Mouse (Mus musculus) hindlimb bud, embryonic 11.5 days (tissue): ENCODE measurements around the gene Tbkbp1.

Source experiments
- DNase-seq: peaks from one replicate; pipeline ENCODE4 v3.0.0-alpha.2; 2012; ENCODE audit warnings: low read depth, low spot score; ENCODE audit errors: extremely low spot score

Gene Tbkbp1

DNA sequence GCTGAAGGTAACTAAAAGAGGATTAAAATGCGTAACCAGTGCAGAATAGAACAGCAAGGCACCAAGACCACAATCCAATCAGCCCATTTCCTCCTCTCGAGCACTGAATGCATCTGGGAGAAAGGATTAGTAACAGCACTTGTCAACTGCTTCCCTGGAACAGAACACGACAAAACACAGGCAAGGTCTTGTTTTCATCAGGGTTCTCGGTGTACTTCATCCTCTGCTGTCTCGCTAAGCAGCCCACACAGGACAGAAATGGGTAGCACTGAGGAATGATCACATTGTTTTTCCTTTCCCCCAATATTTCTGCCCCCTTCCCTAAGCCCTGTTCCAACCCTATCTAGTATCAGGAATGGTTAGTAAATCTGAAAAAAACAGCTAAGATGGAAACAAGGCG is 9.0 kb upstream of the Tbkbp1 start:
- DNase-seq, result no peak

DNA sequence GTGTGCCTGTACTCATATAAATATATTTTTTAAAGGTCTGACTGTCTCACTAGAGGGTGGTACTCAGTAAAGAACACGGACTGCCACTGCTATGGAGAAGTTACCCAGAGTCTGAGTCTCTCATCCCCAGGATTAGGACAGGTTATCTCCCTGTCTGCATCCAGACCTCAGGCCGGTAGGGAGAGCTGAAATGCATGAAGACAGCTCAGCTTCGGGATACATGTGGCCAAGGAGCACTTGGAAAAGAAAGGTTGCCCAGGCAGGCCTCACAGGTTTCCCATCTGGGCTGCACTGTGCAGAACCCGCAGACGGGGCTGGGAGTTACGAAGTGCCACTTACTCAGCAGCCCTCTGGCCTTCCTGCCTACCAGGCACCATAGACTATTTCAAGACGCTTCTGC is 5.7 kb upstream of the Tbkbp1 start:
- no peak for DNase-seq

DNA sequence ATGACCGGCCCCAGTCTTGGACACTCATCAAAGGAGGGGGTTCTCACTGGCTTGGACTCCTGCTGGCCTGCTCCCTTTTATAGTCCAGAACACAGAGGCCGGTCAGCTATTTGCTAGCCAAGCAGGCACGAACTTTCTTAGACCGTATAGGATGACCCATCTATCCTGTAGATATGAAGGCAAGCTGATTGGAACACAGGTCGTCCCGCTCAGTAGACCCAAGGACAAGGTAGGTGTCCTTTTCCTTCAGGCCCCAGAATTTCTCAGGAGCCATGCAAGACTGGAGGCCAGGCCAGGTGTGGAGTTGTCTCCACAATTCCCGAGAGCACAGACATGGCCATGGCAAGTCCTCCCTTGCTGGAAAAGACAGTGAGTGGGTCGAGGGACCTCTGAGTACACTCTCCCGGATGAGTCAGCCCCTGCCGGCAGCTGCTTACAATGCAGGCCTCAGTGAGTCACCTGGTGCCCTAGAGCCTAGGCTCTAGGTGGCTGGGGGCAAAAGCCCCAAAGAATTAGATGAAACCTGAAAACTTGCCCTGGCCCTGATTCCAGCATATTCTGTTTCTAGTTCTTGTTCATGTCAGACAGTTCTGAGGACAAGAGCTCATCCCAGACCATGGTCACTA is 1.5 kb upstream of the Tbkbp1 start:
- no peak for DNase-seq

GRCm38 (mm10) chr11:97152023-97152426 is 730 bp upstream of the Tbkbp1 start:
- DNase-seq, result no peak

GRCm38 (mm10) chr11:97150411-97151330 is 624 bp downstream of the Tbkbp1 start:
- no peak for DNase-seq

- no peak for DNase-seq
Measured at GRCm38 (mm10) chr11:97149995-97150410, 1.3 kb downstream of the Tbkbp1 start.

DNA sequence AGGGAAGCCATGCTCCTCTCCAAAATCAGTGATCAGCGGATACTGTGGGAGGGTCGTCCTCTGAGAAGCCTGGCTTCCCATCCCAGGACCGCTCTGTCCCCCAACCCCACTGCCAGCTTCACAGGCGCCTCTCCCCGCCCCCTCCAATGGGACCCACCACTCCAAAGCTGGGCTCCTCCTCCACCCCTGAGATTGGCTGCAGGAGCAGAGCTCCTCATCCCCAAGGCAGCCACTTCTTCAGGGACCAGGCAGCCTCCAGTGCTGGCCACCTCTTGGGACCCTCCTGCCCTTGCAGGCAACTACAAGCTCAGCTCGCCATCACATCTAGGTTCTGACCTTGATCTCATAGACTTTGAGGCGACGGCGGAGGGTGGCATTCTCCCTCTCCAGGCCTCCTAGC is 2.3 kb downstream of the Tbkbp1 start:
- DNase-seq, result no peak

- DNase-seq, result no peak
Measured at GRCm38 (mm10) chr11:97148591-97148990, 2.7 kb downstream of the Tbkbp1 start.

DNA sequence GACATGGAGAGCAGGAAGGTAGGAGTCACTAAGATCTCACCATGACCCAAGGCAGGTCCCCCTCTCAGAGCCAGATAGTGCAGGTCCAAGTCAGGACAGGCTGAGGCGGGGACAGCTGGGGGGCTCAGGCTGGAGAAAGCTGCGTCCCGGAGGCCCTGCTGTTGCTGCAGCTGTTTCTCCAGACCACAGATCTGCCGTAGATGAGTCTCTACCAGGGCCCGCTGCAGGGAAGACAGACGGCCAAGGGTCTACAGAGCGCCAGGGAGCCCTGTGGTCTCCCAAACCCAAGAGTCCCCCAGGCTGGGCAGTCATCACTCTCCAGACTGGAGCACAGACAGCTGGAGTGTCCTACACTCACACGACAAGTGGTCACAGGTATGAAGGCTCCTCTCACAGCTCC is 4.0 kb downstream of the Tbkbp1 start:
- DNase-seq, result no peak

GRCm38 (mm10) chr11:97146724-97147123 is 4.6 kb downstream of the Tbkbp1 start:
- no peak for DNase-seq

DNA sequence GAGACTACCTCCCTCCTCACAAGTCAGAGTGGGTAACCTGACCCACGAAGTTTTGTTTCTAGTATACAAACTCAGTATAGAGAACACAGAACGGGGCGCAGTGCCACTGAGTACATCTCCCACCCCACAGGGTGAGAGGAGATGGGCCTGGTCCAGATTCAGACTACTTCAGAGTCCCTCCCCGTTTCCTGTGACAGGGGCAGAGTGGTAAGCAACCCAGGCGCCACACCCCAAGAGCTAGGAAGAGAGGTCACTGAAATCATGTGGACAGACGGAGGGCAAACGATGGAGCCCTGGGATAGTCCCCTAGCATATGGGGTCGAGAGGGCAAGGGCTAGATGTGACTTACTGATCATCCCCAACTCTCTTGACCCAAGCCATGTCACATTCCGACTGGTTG is 5.3 kb downstream of the Tbkbp1 start:
- DNase-seq, result no peak

DNA sequence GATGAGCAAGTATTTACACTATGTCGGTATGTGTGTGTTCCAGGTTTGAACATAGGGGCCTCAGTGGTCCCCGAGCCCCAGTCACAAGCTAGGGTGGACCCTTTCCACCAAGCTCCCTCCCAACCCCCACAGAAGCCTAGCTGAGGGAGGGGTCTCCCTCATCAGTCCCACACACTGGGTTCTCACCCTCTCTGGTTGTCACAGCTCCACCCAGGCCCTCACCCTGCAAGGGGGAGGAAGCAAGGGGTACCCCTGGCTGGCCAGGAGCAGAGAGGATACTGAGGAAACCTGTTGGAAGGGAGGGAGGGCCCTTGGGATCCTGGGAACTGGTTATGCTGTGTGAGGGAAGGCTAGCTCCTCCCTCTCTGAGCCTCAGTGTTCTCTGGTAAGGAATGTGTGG is 6.0 kb downstream of the Tbkbp1 start:
- DNase-seq, result no peak

DNA sequence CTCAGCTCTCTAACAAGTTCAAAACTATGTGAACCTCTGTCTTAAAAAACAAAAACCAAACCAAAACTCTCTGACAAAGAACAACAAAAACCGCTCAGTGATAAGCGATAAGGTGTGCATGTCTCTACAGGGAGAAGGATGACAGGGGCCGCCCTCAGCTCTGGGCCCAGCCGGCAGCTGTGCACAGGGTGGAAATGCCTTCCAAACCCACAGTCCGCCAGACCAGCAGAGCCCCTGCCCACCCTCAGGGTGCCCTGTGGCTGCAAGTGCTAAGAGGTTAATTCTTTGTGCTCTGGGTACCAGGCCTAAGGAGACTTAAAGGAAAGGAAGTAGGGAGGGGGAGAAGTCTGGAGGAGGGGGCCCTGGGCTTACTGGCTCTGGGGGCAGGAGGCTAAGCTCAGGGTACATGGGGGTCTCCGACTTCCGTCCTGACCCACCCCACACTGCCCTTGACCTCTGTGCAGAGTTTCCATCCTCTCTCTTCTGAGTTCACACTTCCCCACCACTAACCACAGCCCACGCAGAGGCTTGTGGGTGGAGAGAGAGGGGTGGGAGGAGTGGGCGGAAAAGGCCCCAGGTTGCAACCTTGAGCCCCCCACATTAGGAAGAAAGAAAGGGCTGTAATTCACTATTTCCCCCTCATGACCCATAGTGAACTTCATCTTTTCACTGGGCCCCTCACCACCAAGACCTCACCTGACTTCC is 7.9 kb downstream of the Tbkbp1 start:
- no peak for DNase-seq

GRCm38 (mm10) chr11:97142159-97142608 is 9.1 kb downstream of the Tbkbp1 start:
- no peak for DNase-seq

GRCm38 (mm10) chr11:97140811-97141210 is 10.5 kb downstream of the Tbkbp1 start:
- DNase-seq, result no peak

- no peak for DNase-seq
Measured at GRCm38 (mm10) chr11:97139256-97139655, 12.0 kb downstream of the Tbkbp1 start.

DNA sequence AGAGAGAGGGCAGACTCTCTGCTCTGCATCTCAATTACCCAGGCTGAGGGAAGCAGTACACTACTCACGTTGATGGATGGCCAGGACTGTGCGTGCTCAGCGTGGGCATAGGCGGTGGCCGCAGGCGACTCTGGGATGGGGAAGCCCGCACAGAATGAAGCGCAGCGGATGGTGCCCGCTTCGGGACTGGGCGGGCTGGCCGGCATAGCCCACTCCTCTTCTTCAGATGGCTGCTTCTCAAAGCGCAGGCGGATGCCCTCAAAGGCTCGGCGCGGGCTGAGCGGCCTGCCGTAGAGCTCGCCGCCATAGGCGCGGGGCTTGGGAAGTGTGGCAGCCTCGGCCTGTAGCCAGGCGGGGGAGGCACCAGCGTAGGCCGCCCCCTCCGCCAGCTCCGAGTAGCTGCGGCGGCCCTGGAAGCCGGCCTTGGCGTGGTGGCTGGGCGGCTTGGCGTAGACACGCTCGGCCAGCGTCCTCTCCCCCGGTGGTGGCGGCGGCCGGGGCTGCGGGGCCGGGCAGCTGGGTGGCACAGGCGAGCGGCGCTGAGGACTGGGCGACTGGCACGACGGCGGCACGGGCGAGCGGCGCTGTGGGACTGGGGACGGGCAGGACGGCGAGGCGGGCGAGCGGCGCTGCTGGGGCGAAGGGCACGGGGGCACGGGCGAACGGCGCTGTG is 12.6 kb downstream of the Tbkbp1 start:
- no peak for DNase-seq

DNA sequence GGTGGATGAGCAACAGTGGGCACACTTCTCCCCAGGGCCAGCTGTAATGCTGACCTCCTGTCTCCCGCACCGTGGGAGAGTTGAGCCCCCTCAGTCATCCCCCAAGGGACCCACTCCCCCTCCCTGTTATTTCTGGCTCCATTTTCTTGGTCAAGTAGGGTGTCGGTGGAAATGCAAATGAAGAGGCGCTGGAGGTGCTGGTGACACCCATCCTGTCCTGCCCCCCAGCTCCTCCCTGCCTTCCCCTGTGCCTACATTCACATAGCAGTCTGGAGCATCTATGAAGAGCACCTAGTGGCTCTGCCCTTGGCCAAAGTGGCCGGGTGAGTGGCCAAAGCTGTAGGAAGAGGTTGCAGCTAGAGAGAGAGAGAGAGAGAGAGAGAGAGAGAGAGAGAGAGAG is 18.0 kb downstream of the Tbkbp1 start:
- DNase-seq, result no peak

DNA sequence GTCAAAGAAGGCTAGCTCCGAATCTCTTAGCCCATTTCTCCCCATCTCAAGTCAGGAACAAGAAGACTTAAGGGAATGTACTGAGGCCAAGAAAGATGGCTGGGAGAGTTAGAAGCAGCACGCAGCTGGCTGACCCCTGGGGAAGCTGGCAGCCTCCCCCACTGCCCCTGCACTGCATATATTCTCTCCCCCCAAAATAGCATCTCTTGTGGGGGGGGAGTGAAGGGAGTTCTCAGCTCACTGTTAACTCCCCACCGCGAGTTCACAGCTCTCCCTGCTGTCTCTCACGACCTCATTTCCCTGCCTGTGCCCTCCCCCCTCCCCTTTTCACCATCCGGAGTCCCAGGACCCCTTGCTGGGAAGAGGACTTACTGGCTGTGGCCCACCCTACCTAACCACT is 19.1 kb downstream of the Tbkbp1 start:
- DNase-seq, result no peak

GRCm38 (mm10) chr11:97131683-97132082 is 19.6 kb downstream of the Tbkbp1 start:
- no peak for DNase-seq

- no peak for DNase-seq
Measured at GRCm38 (mm10) chr11:97130318-97130717, 21.0 kb downstream of the Tbkbp1 start.
